Mouse (Mus musculus): ENCODE data around the gene Paqr4. TPM values are rescaled to one million over a fixed set of nuclear protein-coding genes. Genes with fewer than 3 reads are reported as not detected.

The Paqr4 gene
- total and polyA plus RNA-seq, 3 experiments: 1.0 to 2.8 (median 1.1) TPM

GRCm38 (mm10) chr17:23783352-23783751 is 42.7 kb upstream of the Paqr4 start:
- dilution Hi-C loops (cut with MboI; ENCODE audit: extremely low pct_ligation_motif_present, extremely low pct_unique_long_range_greater_than_20kb, low sequenced_read_pairs): no loop called here
- in situ Hi-C loops (cut with MboI; ENCODE audit: low pct_ligation_motif_present, low pct_unique_long_range_greater_than_20kb, low sequenced_read_pairs): no loop called here
- Histone ChIP-seq H3K36me3 (replicated peaks in 1 of 2; ENCODE audit: control insufficient read depth in 1 of 2, insufficient read depth in 1 of 2, low read length in 1 of 2) (no peaks in the 10 kb centered on the region), H3K79me2 (replicated peaks; ENCODE audit: control insufficient read depth, extremely low read depth, insufficient read depth, poor library complexity, severe bottlenecking) (no peaks in the 10 kb centered on the region), H3K27me3 (replicated peaks) (no peaks in the 10 kb centered on the region), H3K4me2 (ENCODE audit: insufficient read depth, low read depth, poor library complexity, severe bottlenecking) (no peak overlapping the region), H3K4me1 (ENCODE audit: control insufficient read depth in 1 of 2, insufficient read depth in 2 of 2) (peaks cover 3 to 13% of the 10 kb centered on the region in 2 experiments; a peak in 3 of 4 replicates), H3K27ac (ENCODE audit: insufficient read depth, low read depth) (no peak overlapping the region), H3K9me3 (replicated peaks; ENCODE audit: low read length) (no peaks in the 10 kb centered on the region), H3K4me3 (replicated peaks in 1 of 3; ENCODE audit: low read depth in 2 of 3, low read length in 2 of 3, poor library complexity in 1 of 3) (no peak overlapping the region), H3K9ac (ENCODE audit: insufficient read depth, low read depth) (no peak overlapping the region)
- DNase-seq (ENCODE audit: extremely low read depth): peak; percentile 53
- TF ChIP-seq ZNF384 (IDR thresholded peaks at IDR 0.05; ENCODE audit: low read depth, low read length) (0 out of 2 replicates have a peak, but pooled peaks have one; percentile 31), MEF2A (IDR thresholded peaks at IDR 0.05; ENCODE audit: borderline replicate concordance, low read depth, low read length) (no peak)

- no peaks in the 10 kb centered on the region for H3K79me2 ChIP-seq (replicated peaks; ENCODE audit: control insufficient read depth, extremely low read depth, insufficient read depth, poor library complexity, severe bottlenecking)
- TF ChIP-seq CHD1 (IDR thresholded peaks at IDR 0.05; ENCODE audit: low read depth, low read length): no peak
- no peaks in the 10 kb centered on the region for H3K36me3 ChIP-seq (replicated peaks in 1 of 2; ENCODE audit: control insufficient read depth in 1 of 2, insufficient read depth in 1 of 2, low read length in 1 of 2)
- H3K4me1 ChIP-seq (ENCODE audit: control insufficient read depth in 1 of 2, insufficient read depth in 2 of 2): peaks cover 3 to 21% of the 10 kb centered on the region in 2 experiments; a peak in 3 of 4 replicates
- no peak overlapping the region for H3K4me3 ChIP-seq (replicated peaks in 1 of 3; ENCODE audit: low read depth in 2 of 3, low read length in 2 of 3, poor library complexity in 1 of 3)
- no peaks in the 10 kb centered on the region for H3K27me3 ChIP-seq (replicated peaks)
- in situ Hi-C loops (cut with MboI; ENCODE audit: low pct_ligation_motif_present, low pct_unique_long_range_greater_than_20kb, low sequenced_read_pairs) (loop anchor here (5.0 to 10.0 kb wide), 2 partner anchors 59 to 186 kb away; partner anchors contain the start of gene Prss33), dilution Hi-C loops (cut with MboI; ENCODE audit: extremely low pct_ligation_motif_present, extremely low pct_unique_long_range_greater_than_20kb, low sequenced_read_pairs) (no loop called here)
- no peak for DNase-seq (ENCODE audit: extremely low read depth)
- H3K27ac ChIP-seq (ENCODE audit: insufficient read depth, low read depth): no peak overlapping the region
- H3K9me3 ChIP-seq (replicated peaks; ENCODE audit: low read length): no peaks in the 10 kb centered on the region
- no peak overlapping the region for H3K4me2 ChIP-seq (ENCODE audit: insufficient read depth, low read depth, poor library complexity, severe bottlenecking)
- H3K9ac ChIP-seq (ENCODE audit: insufficient read depth, low read depth): no peak overlapping the region
Observed at GRCm38 (mm10) chr17:23778447-23778846, 37.8 kb upstream of the Paqr4 start.

- Histone ChIP-seq H3K27ac (ENCODE audit: insufficient read depth, low read depth) (no peak overlapping the region), H3K27me3 (replicated peaks) (no peaks in the 10 kb centered on the region), H3K36me3 (replicated peaks in 1 of 2; ENCODE audit: control insufficient read depth in 1 of 2, insufficient read depth in 1 of 2, low read length in 1 of 2) (no peaks in the 10 kb centered on the region), H3K4me3 (replicated peaks in 1 of 3; ENCODE audit: low read depth in 2 of 3, low read length in 2 of 3, poor library complexity in 1 of 3) (no peak overlapping the region), H3K9me3 (replicated peaks; ENCODE audit: low read length) (no peaks in the 10 kb centered on the region), H3K4me1 (ENCODE audit: control insufficient read depth in 1 of 2, insufficient read depth in 2 of 2) (peaks cover 3 to 18% of the 10 kb centered on the region in 2 experiments; a peak in 3 of 4 replicates), H3K79me2 (replicated peaks; ENCODE audit: control insufficient read depth, extremely low read depth, insufficient read depth, poor library complexity, severe bottlenecking) (no peaks in the 10 kb centered on the region), H3K9ac (ENCODE audit: insufficient read depth, low read depth) (no peak overlapping the region), H3K4me2 (ENCODE audit: insufficient read depth, low read depth, poor library complexity, severe bottlenecking) (no peak overlapping the region)
- no peak for DNase-seq (ENCODE audit: extremely low read depth)
- dilution Hi-C loops (cut with MboI; ENCODE audit: extremely low pct_ligation_motif_present, extremely low pct_unique_long_range_greater_than_20kb, low sequenced_read_pairs): no loop called here
- in situ Hi-C loops (cut with MboI; ENCODE audit: low pct_ligation_motif_present, low pct_unique_long_range_greater_than_20kb, low sequenced_read_pairs): loop anchor here (5.0 to 10.0 kb wide), 2 partner anchors 60 to 188 kb away; partner anchors contain the start of gene Prss33
- TF ChIP-seq TCF12 (IDR thresholded peaks at IDR 0.05; ENCODE audit: low read depth, low read length) (no peak), RAD21 (IDR thresholded peaks at IDR 0.05; ENCODE audit: low read depth, low read length) (no peak), ZNF384 (IDR thresholded peaks at IDR 0.05; ENCODE audit: low read depth, low read length) (no peak), CHD1 (IDR thresholded peaks at IDR 0.05; ENCODE audit: low read depth, low read length) (no peak), MXI1 (IDR thresholded peaks at IDR 0.05; ENCODE audit: low read depth, low read length) (no peak), ZC3H11A (IDR thresholded peaks at IDR 0.05; ENCODE audit: low read depth, low read length) (no peak)
Observed at GRCm38 (mm10) chr17:23777141-23777540, 36.5 kb upstream of the Paqr4 start.
